Comparison of ENCODE assay signal across 21 mouse cellular contexts in genomic region chr11:116472275-116472674, GRCm38 (mm10). TPM values are rescaled to one million over a fixed set of nuclear protein-coding genes. Genes with fewer than 3 reads are reported as not detected.
DNase-seq lines count a peak whose midpoint lies in the region; ATAC-seq lines count a peak whose summit lies in the region.
"Had no signal": no experiment of that assay in that cellular context is flagged by ENCODE, and none has a peak within 500 bp of the region (broad histone marks: within the 10 kb centered on the region; RNA-seq: fewer than 3 reads in every experiment).

No protein-coding gene starts in this region.

- peaks cover 82% of the 10 kb centered on the region for H3K36me3 ChIP-seq in forebrain, embryonic 10.5 days (replicated peaks)

- no peaks in the 10 kb centered on the region for H3K9me3 ChIP-seq in forebrain, embryonic 10.5 days
- H3K9me3 ChIP-seq: limb, embryonic 13.5 days; liver, embryonic 13.5 days had no signal

- H3K4me1 ChIP-seq in forebrain, embryonic 10.5 days, result peaks cover 4% of the 10 kb centered on the region; the same call in 1 of the 2 replicates
- H3K4me1 ChIP-seq: limb, embryonic 13.5 days had no signal

- H3K27me3 ChIP-seq in forebrain, embryonic 10.5 days (ENCODE audit: poor library complexity, severe bottlenecking), result no peaks in the 10 kb centered on the region
- H3K27me3 ChIP-seq: limb, embryonic 13.5 days; liver, embryonic 13.5 days had no signal

- no peak overlapping the region for H3K4me3 ChIP-seq in forebrain, embryonic 10.5 days
- H3K4me3 ChIP-seq: limb, embryonic 13.5 days; liver, embryonic 13.5 days had no signal

- WGBS in forebrain, embryonic 10.5 days, result 93% methylated on average over 4 of the region's 4 CpGs

- peak; percentile 62; the same call in 1 of the 2 replicates for ATAC-seq in frontal cortex, adult (ENCODE audit: low TSS enrichment)
- ATAC-seq: forebrain, postnatal 0 days; hindbrain, postnatal 0 days; intestine, embryonic 16.5 days had no signal

- DNase-seq in frontal cortex, adult 2 months (ENCODE audit: extremely low spot score in 1 of 2, low spot score in 1 of 2), result no peak
- peak; percentile 61 for DNase-seq in kidney, postnatal 10 days
- no peak for DNase-seq in kidney, adult 9 months
- peak; percentile 61 for DNase-seq in lung, postnatal 10 days
- no peak for DNase-seq in lung, postnatal 36 days
- DNase-seq in forebrain, embryonic 10.5 days (ENCODE audit: extremely low spot score, low spot score), result no peak
- DNase-seq: adrenal gland, postnatal 14 days; cerebellum, adult 9-11 months; forebrain, postnatal 0 days; gastrocnemius, postnatal 36 days; layer of hippocampus, adult 9-11 months; liver, embryonic 13.5 days; thymus, adult 2 months; thymus, postnatal 4 days had no signal

- H3K27ac ChIP-seq in forebrain, embryonic 10.5 days, result no peak overlapping the region
- H3K27ac ChIP-seq: hindbrain, postnatal 0 days; limb, embryonic 13.5 days; liver, embryonic 13.5 days; macrophage had no signal

RNA-seq across cellular contexts. Expression of gene Qrich2, which starts 6.2 kb away (rescaled TPM):
- polyA plus RNA-seq in frontal cortex, adult 2 months (2012; rRNA removed), result 0.04 TPM in 1 of 2 replicates, not detected in the other
- 0.16 and 0.24 TPM in 2 replicates for polyA plus RNA-seq in forebrain, embryonic 10.5 days (2016; fragmentation: Nextera tagmentation; extraction: Ambion mirVana)
- polyA plus RNA-seq: forebrain, embryonic 11.5 days; forebrain, postnatal 0 days; liver, embryonic 13.5 days; macrophage; neural tube, embryonic 14.5 days had no signal

RNA-seq across cellular contexts. Expression of gene Prpsap1, which starts 21.7 kb away (rescaled TPM):
- 114 and 119 TPM in 2 replicates for polyA plus RNA-seq in frontal cortex, adult 2 months (2012; rRNA removed)
- 200 and 209 TPM in 2 replicates for polyA plus RNA-seq in forebrain, embryonic 10.5 days (2016; fragmentation: Nextera tagmentation; extraction: Ambion mirVana)

RNA-seq across cellular contexts. Expression of gene Ubald2, which starts 38.4 kb away (rescaled TPM):
- polyA plus RNA-seq in frontal cortex, adult 2 months (2012; rRNA removed), result 58.7 TPM in 2 replicates
- polyA plus RNA-seq in forebrain, embryonic 10.5 days (2016; fragmentation: Nextera tagmentation; extraction: Ambion mirVana), result 31.6 and 33.1 TPM in 2 replicates

RNA-seq across cellular contexts. Expression of gene Sphk1, which starts 58.5 kb away (rescaled TPM):
- 13.7 and 17.6 TPM in 2 replicates for polyA plus RNA-seq in frontal cortex, adult 2 months (2012; rRNA removed)
- polyA plus RNA-seq in forebrain, embryonic 10.5 days (2016; fragmentation: Nextera tagmentation; extraction: Ambion mirVana), result 4.0 and 4.6 TPM in 2 replicates

RNA-seq across cellular contexts. Expression of gene Rnf157, which starts 59.4 kb away (rescaled TPM):
- 180 and 191 TPM in 2 replicates for polyA plus RNA-seq in frontal cortex, adult 2 months (2012; rRNA removed)
- polyA plus RNA-seq in forebrain, embryonic 10.5 days (2016; fragmentation: Nextera tagmentation; extraction: Ambion mirVana), result 5.5 and 5.7 TPM in 2 replicates

Comparison
In these comparisons a context has a peak if more than half of its experiments do, and no peak if none do; other contexts are left out.
1. DNase-seq: peak in kidney, postnatal 10 days (single experiment) and lung, postnatal 10 days (single experiment); none in frontal cortex, adult 2 months (0 of 2), kidney, adult 9 months (single experiment), lung, postnatal 36 days (single experiment) and forebrain, embryonic 10.5 days (single experiment).